In the genomic region with DNA sequence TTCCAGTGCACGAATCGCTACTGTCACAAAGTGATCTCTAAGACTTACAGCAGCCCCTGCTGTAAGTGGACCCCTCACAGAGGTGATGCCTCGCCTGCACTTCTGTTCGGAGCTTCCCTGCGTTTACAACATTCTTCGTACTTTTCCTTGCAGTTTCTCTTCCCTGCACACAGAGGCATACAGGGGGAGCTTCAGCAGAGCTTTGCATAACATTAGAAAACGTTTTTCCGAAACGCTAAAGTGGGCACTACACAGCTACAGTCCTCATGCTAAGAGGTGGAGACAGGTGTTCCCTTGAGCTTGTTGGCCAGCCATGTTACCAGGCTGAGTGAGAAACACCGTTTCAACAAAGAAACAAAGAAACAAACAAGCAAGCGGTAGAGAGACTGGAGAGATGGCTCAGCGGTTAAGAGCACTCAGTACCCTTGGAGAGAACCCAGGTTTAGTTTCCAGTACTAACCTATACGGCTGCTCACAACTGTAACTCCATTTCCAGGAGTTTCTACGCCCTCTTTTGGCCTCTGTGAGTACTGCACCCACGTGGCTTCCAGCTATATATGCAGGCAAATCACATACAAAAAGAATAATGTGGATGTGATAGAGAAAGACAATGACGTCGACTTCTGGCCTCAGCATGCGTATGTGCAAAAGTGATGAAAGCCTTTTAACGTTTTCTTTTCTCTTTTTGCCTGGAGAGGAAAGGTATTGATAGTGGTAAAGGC, we compare ENCODE assay signal across 8 mouse cellular contexts.
DNase-seq lines count a peak whose midpoint lies in the region; ATAC-seq and TF ChIP-seq lines count a peak whose summit lies in the region.

No protein-coding gene starts in this region.

- H3K27me3 ChIP-seq in hindbrain, embryonic 11.5 days (ENCODE audit: control insufficient read depth, insufficient read depth, low read length) = no peaks in the 10 kb centered on the region; the same call in 1 of the 2 replicates
- no peaks in the 10 kb centered on the region for H3K27me3 ChIP-seq in hindbrain, embryonic 16.5 days (replicated peaks; ENCODE audit: control insufficient read depth, insufficient read depth, low read length)
- H3K27me3 ChIP-seq in intestine, postnatal 0 days (replicated peaks; ENCODE audit: control insufficient read depth, insufficient read depth, low read length) = no peaks in the 10 kb centered on the region
- H3K27me3 ChIP-seq in neural tube, embryonic 13.5 days = peaks cover 15% of the 10 kb centered on the region; the same call in 1 of the 2 replicates

- H3K27ac ChIP-seq in hindbrain, embryonic 11.5 days (ENCODE audit: low read depth, low read length) = no peak overlapping the region
- no peak overlapping the region for H3K27ac ChIP-seq in hindbrain, embryonic 16.5 days (ENCODE audit: low read depth, low read length)
- no peak overlapping the region for H3K27ac ChIP-seq in intestine, postnatal 0 days (ENCODE audit: low read depth, low read length)
- no peak overlapping the region for H3K27ac ChIP-seq in neural tube, embryonic 13.5 days (replicated peaks)

- no peak overlapping the region for H3K9ac ChIP-seq in hindbrain, embryonic 11.5 days (ENCODE audit: low read depth, low read length)
- H3K9ac ChIP-seq in hindbrain, embryonic 16.5 days (ENCODE audit: low read depth, low read length) = no peak overlapping the region
- H3K9ac ChIP-seq in intestine, postnatal 0 days (ENCODE audit: low read depth, low read length) = no peak overlapping the region
- H3K9ac ChIP-seq in neural tube, embryonic 13.5 days = no peak overlapping the region

- no peak overlapping the region for H3K4me3 ChIP-seq in hindbrain, embryonic 11.5 days (ENCODE audit: low read depth, low read length)
- no peak overlapping the region for H3K4me3 ChIP-seq in hindbrain, embryonic 16.5 days (ENCODE audit: low read length)
- H3K4me3 ChIP-seq in intestine, postnatal 0 days (ENCODE audit: low read depth, low read length) = no peak overlapping the region
- no peak overlapping the region for H3K4me3 ChIP-seq in neural tube, embryonic 13.5 days

- H3K9me3 ChIP-seq in hindbrain, embryonic 11.5 days (ENCODE audit: control insufficient read depth, low read length) = no peaks in the 10 kb centered on the region
- H3K9me3 ChIP-seq in hindbrain, embryonic 16.5 days (ENCODE audit: control insufficient read depth, low read length) = no peaks in the 10 kb centered on the region; the same call in 1 of the 2 replicates
- H3K9me3 ChIP-seq in intestine, postnatal 0 days (ENCODE audit: control insufficient read depth) = no peaks in the 10 kb centered on the region
- no peaks in the 10 kb centered on the region for H3K9me3 ChIP-seq in neural tube, embryonic 13.5 days

- no peaks in the 10 kb centered on the region for H3K36me3 ChIP-seq in hindbrain, embryonic 11.5 days (ENCODE audit: control insufficient read depth, insufficient read depth, low read length)
- H3K36me3 ChIP-seq in hindbrain, embryonic 16.5 days (ENCODE audit: control insufficient read depth, insufficient read depth, low read length) = no peaks in the 10 kb centered on the region
- H3K36me3 ChIP-seq in intestine, postnatal 0 days (ENCODE audit: control insufficient read depth, insufficient read depth) = no peaks in the 10 kb centered on the region
- H3K36me3 ChIP-seq in neural tube, embryonic 13.5 days = no peaks in the 10 kb centered on the region

- WGBS in hindbrain, embryonic 11.5 days = 73% methylated on average over 19 of the region's 19 CpGs
- 70% methylated on average over 19 of the region's 19 CpGs for whole genome bisulfite sequencing in hindbrain, embryonic 16.5 days
- 69% methylated on average over 19 of the region's 19 CpGs for WGBS in intestine, postnatal 0 days
- 73% methylated on average over 19 of the region's 19 CpGs for WGBS in neural tube, embryonic 13.5 days

- H3K4me2 ChIP-seq in hindbrain, embryonic 11.5 days (replicated peaks; ENCODE audit: low read depth, low read length) = no peak overlapping the region
- H3K4me2 ChIP-seq in hindbrain, embryonic 16.5 days (ENCODE audit: low read length) = no peak overlapping the region
- H3K4me2 ChIP-seq in intestine, postnatal 0 days (replicated peaks; ENCODE audit: low read depth) = no peak overlapping the region
- H3K4me2 ChIP-seq in neural tube, embryonic 13.5 days = no peak overlapping the region

- no peaks in the 10 kb centered on the region for H3K4me1 ChIP-seq in hindbrain, embryonic 11.5 days (replicated peaks; ENCODE audit: control insufficient read depth, insufficient read depth, low read length)
- no peaks in the 10 kb centered on the region for H3K4me1 ChIP-seq in hindbrain, embryonic 16.5 days (ENCODE audit: control insufficient read depth, insufficient read depth, low read depth, low read length)
- no peaks in the 10 kb centered on the region for H3K4me1 ChIP-seq in intestine, postnatal 0 days (replicated peaks; ENCODE audit: control insufficient read depth, insufficient read depth, low read length)
- 0 out of 2 replicates have a peak, but pooled peaks cover 3% of the 10 kb centered on the region for H3K4me1 ChIP-seq in neural tube, embryonic 13.5 days (replicated peaks)

- peak; percentile 52 for DNase-seq in hindbrain, embryonic 11.5 days (ENCODE audit: low spot score)
- DNase-seq in urinary bladder, postnatal 14 days (ENCODE audit: low spot score) = peak; percentile 33
- DNase-seq in urinary bladder, postnatal 36 days (ENCODE audit: low spot score in 2 of 2) = no peak
- DNase-seq in gastrocnemius, postnatal 25 days = no peak
- no peak for DNase-seq in MN1 (ENCODE audit: low spot score)

- no peak for ATAC-seq in hindbrain, embryonic 11.5 days (ENCODE audit: low FRiP score)
- ATAC-seq in hindbrain, embryonic 16.5 days = no peak
- no peak for ATAC-seq in intestine, postnatal 0 days
- ATAC-seq in neural tube, embryonic 13.5 days (ENCODE audit: low read depth) = 0 out of 2 replicates have a peak, but pooled peaks have one; percentile 15

- peak; percentile 59 for TF ChIP-seq CTCF in intestine, postnatal 0 days (IDR thresholded peaks at IDR 0.05; ENCODE audit: low read depth)

Comparison
In these comparisons a context has a peak if more than half of its experiments do, and no peak if none do; other contexts are left out.
1. DNase-seq: peak in hindbrain, embryonic 11.5 days (single experiment) and urinary bladder, postnatal 14 days (single experiment); none in urinary bladder, postnatal 36 days (0 of 2), gastrocnemius, postnatal 25 days (single experiment) and MN1 (single experiment).